Mouse (Mus musculus) heart, postnatal 14 days (tissue): ENCODE data around the gene Dynlt1f. TPM values are rescaled to one million over a fixed set of nuclear protein-coding genes. Genes with fewer than 3 reads are reported as not detected.
"Not testable (repeated sequence)": the region's sequence is repeated elsewhere in the genome, so short reads cannot be mapped to it uniquely, and the experiment has no call there.

Source experiments
- DNase-seq, 2 experiments: peaks; one replicate each; pipeline ENCODE4 v3.0.0; 2021 to 2022
- intact Hi-C: fragments of 180-260 bp; cut with DNase I; formaldehyde crosslinking; loops from one replicate; pipeline ENCODE4 v1.15.1; 2025
- long read RNA-seq, 2 experiments: library from polyadenylated mRNA; stranded (forward); transcript quantifications; one replicate each; pipeline ENCODE4 v2.0.0; 2021
- total RNA-seq, 2 experiments: library from RNA; stranded (reverse); gene quantifications; 2 replicates each; pipeline ENCODE4 v1.2.3; 2021

Dynlt1f gene
- total RNA-seq = 10 to 100 TPM; 73.6 to 75.8 TPM
- long read RNA-seq, experiment 1, transcript Dynlt1f-201 (5 exons, 771 nt) = major isoform, 7 of 10 reads
- long read RNA-seq, experiment 1, partial matches to known transcripts = 2 of 10 reads
- long read RNA-seq, experiment 1, other reads (novel, unspliced or antisense) = 1 of 10 reads
- long read RNA-seq, experiment 2, transcript Dynlt1f-201 (5 exons, 771 nt) = major isoform, 11 of 14 reads
- long read RNA-seq, experiment 2, partial matches to known transcripts = 3 of 14 reads
- long read RNA-seq, experiment 2, other reads (novel, unspliced or antisense) = 0 of 14 reads

- DNase-seq = peak; percentile 61 to 71
- intact Hi-C loops = not testable (repeated sequence)
These were observed at the start of gene Dynlt1f for GRCm38 (mm10) chr17:6655567-6656281. Gene Dynlt1f (minus strand): TSS chr17:6655900.

- DNase-seq, intact Hi-C loops: not testable (repeated sequence)
These were observed 47.9 kb upstream of the Dynlt1f start for GRCm38 (mm10) chr17:6703381-6704270.

- DNase-seq, intact Hi-C loops: not testable (repeated sequence)
These were observed 47.0 kb upstream of the Dynlt1f start for GRCm38 (mm10) chr17:6702625-6703221.

- intact Hi-C loops, DNase-seq: not testable (repeated sequence)
These were observed 44.4 kb upstream of the Dynlt1f start for GRCm38 (mm10) chr17:6700077-6700476.

GRCm38 (mm10) chr17:6699502-6699901, 43.8 kb upstream of the Dynlt1f start:
- DNase-seq = not testable (repeated sequence)
- intact Hi-C loops = loop anchor here (2.0 kb wide), 1 partner anchor 43 kb away; no protein-coding TSS in a partner anchor

GRCm38 (mm10) chr17:6697224-6697775, 41.6 kb upstream of the Dynlt1f start:
- peak; percentile 49 to 58 for DNase-seq
- intact Hi-C loops = not testable (repeated sequence)

GRCm38 (mm10) chr17:6696521-6696920, 40.8 kb upstream of the Dynlt1f start:
- intact Hi-C loops, DNase-seq: not testable (repeated sequence)

- DNase-seq, intact Hi-C loops: not testable (repeated sequence)
These were observed 40.0 kb upstream of the Dynlt1f start for GRCm38 (mm10) chr17:6695712-6696111.

- intact Hi-C loops = not testable (repeated sequence)
- DNase-seq = peak; percentile 89 to 95
These were observed 35.9 kb upstream of the Dynlt1f start for GRCm38 (mm10) chr17:6691596-6691995.

- DNase-seq, intact Hi-C loops: not testable (repeated sequence)
These were observed 33.6 kb upstream of the Dynlt1f start for GRCm38 (mm10) chr17:6689344-6689743.

- DNase-seq, intact Hi-C loops: not testable (repeated sequence)
These were observed 30.7 kb upstream of the Dynlt1f start for GRCm38 (mm10) chr17:6686299-6686971.

- DNase-seq, intact Hi-C loops: not testable (repeated sequence)
These were observed 29.7 kb upstream of the Dynlt1f start for GRCm38 (mm10) chr17:6685288-6685818.

- DNase-seq, intact Hi-C loops: not testable (repeated sequence)
These were observed 29.0 kb upstream of the Dynlt1f start for GRCm38 (mm10) chr17:6684464-6685287.

GRCm38 (mm10) chr17:6683702-6684101, 28.0 kb upstream of the Dynlt1f start:
- DNase-seq, intact Hi-C loops: not testable (repeated sequence)

GRCm38 (mm10) chr17:6681721-6682120, 26.0 kb upstream of the Dynlt1f start:
- DNase-seq, intact Hi-C loops: not testable (repeated sequence)

- DNase-seq, intact Hi-C loops: not testable (repeated sequence)
These were observed 22.4 kb upstream of the Dynlt1f start for GRCm38 (mm10) chr17:6678063-6678462.

GRCm38 (mm10) chr17:6674297-6674696, 18.6 kb upstream of the Dynlt1f start:
- intact Hi-C loops, DNase-seq: not testable (repeated sequence)

GRCm38 (mm10) chr17:6668522-6668921, 12.8 kb upstream of the Dynlt1f start:
- intact Hi-C loops, DNase-seq: not testable (repeated sequence)
